Mouse (Mus musculus): ENCODE measurements around the gene Cdkal1.

DNA sequence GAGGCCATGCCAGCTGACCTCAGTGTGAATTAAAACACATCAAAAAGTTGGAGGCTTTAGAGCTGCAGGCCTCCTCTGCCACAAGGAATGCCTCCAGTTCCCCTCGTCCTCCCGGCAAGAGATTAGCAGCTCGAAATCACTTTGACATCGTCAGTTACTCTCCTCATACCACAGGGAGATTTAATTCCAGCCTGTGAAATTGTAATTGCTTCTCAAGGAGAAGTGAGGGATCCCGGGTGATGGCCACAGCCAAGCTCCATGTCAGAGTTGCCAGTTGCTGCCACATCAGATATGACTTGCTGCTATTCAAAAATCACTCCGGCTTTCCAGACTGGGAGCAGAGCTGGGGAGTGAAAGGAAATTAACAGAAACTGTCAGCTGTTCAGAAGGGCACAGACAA, 548.1 kb downstream of the Cdkal1 start:
- TF ChIP-seq CTCF (IDR thresholded peaks at IDR 0.05; ENCODE audit: control insufficient read depth, insufficient read depth, insufficient read length) (no peak), MYOG (IDR thresholded peaks at IDR 0.05; ENCODE audit: control insufficient read depth, extremely low read depth, insufficient read length) (no peak), CEBPB (IDR thresholded peaks at IDR 0.05; ENCODE audit: low read depth) (no peak)
